Comparison of ENCODE assay signal across 16 mouse cellular contexts in genomic region chr5:101772621-101773020, GRCm38 (mm10). TPM values are rescaled to one million over a fixed set of nuclear protein-coding genes. Genes with fewer than 3 reads are reported as not detected.
DNase-seq lines count a peak whose midpoint lies in the region; ATAC-seq and TF ChIP-seq lines count a peak whose summit lies in the region.
"Had no signal": no experiment of that assay in that cellular context is flagged by ENCODE, and none has a peak within 500 bp of the region (broad histone marks: within the 10 kb centered on the region; RNA-seq: fewer than 3 reads in every experiment).

No protein-coding gene starts in this region.

- no peaks in the 10 kb centered on the region for H3K36me3 ChIP-seq in intestine, embryonic 14.5 days (ENCODE audit: control insufficient read depth, insufficient read depth, low read length)
- no peaks in the 10 kb centered on the region for H3K36me3 ChIP-seq in intestine, embryonic 15.5 days
- no peaks in the 10 kb centered on the region for H3K36me3 ChIP-seq in lung, embryonic 14.5 days (ENCODE audit: insufficient read depth)
- no peaks in the 10 kb centered on the region for H3K36me3 ChIP-seq in lung, postnatal 0 days (ENCODE audit: insufficient read depth, low read length)
- no peaks in the 10 kb centered on the region for H3K36me3 ChIP-seq in embryonic facial prominence, embryonic 10.5 days (replicated peaks)
- H3K36me3 ChIP-seq: liver, embryonic 12.5 days; lung, embryonic 15.5 days; midbrain, embryonic 15.5 days; neural tube, embryonic 15.5 days; stomach, embryonic 15.5 days had no signal

- ATAC-seq in intestine, embryonic 14.5 days (replicated peaks; ENCODE audit: low FRiP score, low TSS enrichment, low read depth), result no peak
- ATAC-seq in intestine, embryonic 15.5 days, result no peak
- ATAC-seq in lung, embryonic 14.5 days (ENCODE audit: insufficient read depth), result no peak
- ATAC-seq in lung, postnatal 0 days, result no peak
- ATAC-seq: forebrain, embryonic 13.5 days; liver, embryonic 12.5 days; midbrain, embryonic 15.5 days had no signal

- H3K9me3 ChIP-seq in intestine, embryonic 14.5 days (ENCODE audit: control insufficient read depth, low read length), result no peaks in the 10 kb centered on the region
- no peaks in the 10 kb centered on the region for H3K9me3 ChIP-seq in intestine, embryonic 15.5 days
- H3K9me3 ChIP-seq in lung, embryonic 14.5 days (ENCODE audit: low read depth, low read length), result no peaks in the 10 kb centered on the region
- no peaks in the 10 kb centered on the region for H3K9me3 ChIP-seq in lung, postnatal 0 days (ENCODE audit: low read length)
- H3K9me3 ChIP-seq in embryonic facial prominence, embryonic 10.5 days, result no peaks in the 10 kb centered on the region
- H3K9me3 ChIP-seq: forebrain, embryonic 13.5 days; liver, embryonic 12.5 days; lung, embryonic 15.5 days; midbrain, embryonic 15.5 days; neural tube, embryonic 15.5 days; stomach, embryonic 15.5 days had no signal

- peaks cover 2% of the 10 kb centered on the region for H3K27me3 ChIP-seq in intestine, embryonic 14.5 days (replicated peaks; ENCODE audit: control insufficient read depth, insufficient read depth, low read length)
- H3K27me3 ChIP-seq in intestine, embryonic 15.5 days (replicated peaks), result 0 out of 2 replicates have a peak, but pooled peaks cover under 1% of the 10 kb centered on the region
- H3K27me3 ChIP-seq in lung, embryonic 14.5 days (ENCODE audit: insufficient read depth, low read length), result peaks cover 12% of the 10 kb centered on the region; the same call in 1 of the 2 replicates
- no peaks in the 10 kb centered on the region for H3K27me3 ChIP-seq in lung, postnatal 0 days (replicated peaks; ENCODE audit: insufficient read depth, low read length)
- peaks cover 34% of the 10 kb centered on the region for H3K27me3 ChIP-seq in embryonic facial prominence, embryonic 10.5 days (replicated peaks; ENCODE audit: low read depth, poor library complexity, severe bottlenecking)

- H3K4me3 ChIP-seq in intestine, embryonic 14.5 days (ENCODE audit: low read depth, low read length), result no peak overlapping the region
- no peak overlapping the region for H3K4me3 ChIP-seq in intestine, embryonic 15.5 days (replicated peaks)
- no peak overlapping the region for H3K4me3 ChIP-seq in lung, embryonic 14.5 days (ENCODE audit: low read depth, low read length)
- no peak overlapping the region for H3K4me3 ChIP-seq in lung, postnatal 0 days (ENCODE audit: low read depth, low read length)
- H3K4me3 ChIP-seq in embryonic facial prominence, embryonic 10.5 days, result no peak overlapping the region
- H3K4me3 ChIP-seq: forebrain, embryonic 13.5 days; liver, embryonic 12.5 days; lung, embryonic 15.5 days; midbrain, embryonic 15.5 days; myocyte; neural tube, embryonic 15.5 days; stomach, embryonic 15.5 days had no signal

- no peaks in the 10 kb centered on the region for H3K4me1 ChIP-seq in intestine, embryonic 14.5 days (replicated peaks; ENCODE audit: control insufficient read depth, insufficient read depth, low read length)
- no peaks in the 10 kb centered on the region for H3K4me1 ChIP-seq in intestine, embryonic 15.5 days (replicated peaks)
- H3K4me1 ChIP-seq in lung, embryonic 14.5 days (ENCODE audit: insufficient read depth), result no peaks in the 10 kb centered on the region
- no peaks in the 10 kb centered on the region for H3K4me1 ChIP-seq in lung, postnatal 0 days (ENCODE audit: insufficient read depth, low read depth, low read length)
- H3K4me1 ChIP-seq in embryonic facial prominence, embryonic 10.5 days, result peaks cover 2% of the 10 kb centered on the region; the same call in 1 of the 2 replicates
- H3K4me1 ChIP-seq: forebrain, embryonic 13.5 days; liver, embryonic 12.5 days; lung, embryonic 15.5 days; midbrain, embryonic 15.5 days; neural tube, embryonic 15.5 days; stomach, embryonic 15.5 days had no signal

- H3K4me2 ChIP-seq in intestine, embryonic 14.5 days (ENCODE audit: low read length), result no peak overlapping the region
- H3K4me2 ChIP-seq in intestine, embryonic 15.5 days (replicated peaks), result no peak overlapping the region
- no peak overlapping the region for H3K4me2 ChIP-seq in lung, embryonic 14.5 days
- no peak overlapping the region for H3K4me2 ChIP-seq in lung, postnatal 0 days (replicated peaks; ENCODE audit: low read depth, low read length)
- H3K4me2 ChIP-seq: forebrain, embryonic 13.5 days; liver, embryonic 12.5 days; lung, embryonic 15.5 days; midbrain, embryonic 15.5 days; neural tube, embryonic 15.5 days; stomach, embryonic 15.5 days had no signal

- H3K9ac ChIP-seq in intestine, embryonic 14.5 days (ENCODE audit: low read length), result no peak overlapping the region
- H3K9ac ChIP-seq in intestine, embryonic 15.5 days, result no peak overlapping the region
- H3K9ac ChIP-seq in lung, embryonic 14.5 days, result no peak overlapping the region
- H3K9ac ChIP-seq in lung, postnatal 0 days (replicated peaks; ENCODE audit: low read depth), result no peak overlapping the region
- H3K9ac ChIP-seq: forebrain, embryonic 13.5 days; liver, embryonic 12.5 days; lung, embryonic 15.5 days; midbrain, embryonic 15.5 days; neural tube, embryonic 15.5 days; stomach, embryonic 15.5 days had no signal

- no peak for TF ChIP-seq EP300 in lung, postnatal 0 days (IDR thresholded peaks at IDR 0.05)

- TF ChIP-seq CTCF in lung, embryonic 14.5 days (IDR thresholded peaks at IDR 0.05; ENCODE audit: low read depth), result no peak
- no peak for TF ChIP-seq CTCF in lung, postnatal 0 days (IDR thresholded peaks at IDR 0.05)

- peak; percentile 47 for DNase-seq in intestine, embryonic 14.5 days (ENCODE audit: low spot score)
- peak; percentile 54 for DNase-seq in lung, embryonic 14.5 days
- no peak for DNase-seq in lung, postnatal 0 days (ENCODE audit: low spot score)
- DNase-seq in adipocyte (ENCODE audit: low spot score) (peak; percentile 7), liver (no peak)
- peak; percentile 2 for DNase-seq in embryonic facial prominence, embryonic 10.5 days (ENCODE audit: low spot score)
- DNase-seq: cerebellum, adult 8-10 months; gastrocnemius, postnatal 25 days had no signal

- WGBS in intestine, embryonic 14.5 days, result 75% methylated on average over 9 of the region's 9 CpGs
- 73% methylated on average over 9 of the region's 9 CpGs for WGBS in intestine, embryonic 15.5 days
- WGBS in lung, embryonic 14.5 days, result 71% methylated on average over 9 of the region's 9 CpGs
- WGBS in lung, postnatal 0 days, result 63% methylated on average over 9 of the region's 9 CpGs
- WGBS in embryonic facial prominence, embryonic 10.5 days, result 92% methylated on average over 9 of the region's 9 CpGs

- H3K27ac ChIP-seq in intestine, embryonic 14.5 days (ENCODE audit: low read depth), result no peak overlapping the region
- H3K27ac ChIP-seq in intestine, embryonic 15.5 days, result no peak overlapping the region
- H3K27ac ChIP-seq in lung, embryonic 14.5 days (ENCODE audit: low read depth), result no peak overlapping the region
- H3K27ac ChIP-seq in lung, postnatal 0 days (ENCODE audit: low read length), result no peak overlapping the region
- H3K27ac ChIP-seq in embryonic facial prominence, embryonic 10.5 days (replicated peaks), result no peak overlapping the region
- H3K27ac ChIP-seq: forebrain, embryonic 13.5 days; liver, embryonic 12.5 days; lung, embryonic 15.5 days; midbrain, embryonic 15.5 days; neural tube, embryonic 15.5 days; stomach, embryonic 15.5 days had no signal

RNA-seq across cellular contexts. Expression of gene Cds1, which starts 7.7 kb away (rescaled TPM):
- polyA plus RNA-seq in intestine, embryonic 14.5 days (2014; fragmentation: Nextera tagmentation; extraction: Ambion mirVana), result 4.7 and 6.1 TPM in 2 replicates
- 15.9 and 19.2 TPM in 2 replicates for polyA plus RNA-seq in intestine, embryonic 15.5 days (2015; fragmentation: Nextera tagmentation; extraction: Ambion mirVana)
- 2.2 and 2.3 TPM in 2 replicates for polyA plus RNA-seq in lung, embryonic 14.5 days (2014; fragmentation: Nextera tagmentation; extraction: Ambion mirVana)
- 24.0 and 32.4 TPM in 2 replicates for polyA plus RNA-seq in lung, postnatal 0 days (2015; fragmentation: Nextera tagmentation; extraction: Ambion mirVana)
- 0.74 and 0.78 TPM in 2 replicates for polyA plus RNA-seq in embryonic facial prominence, embryonic 10.5 days (2016; fragmentation: Nextera tagmentation; extraction: Ambion mirVana)
- polyA plus RNA-seq: myocyte had no signal

Comparison
In these comparisons a context has a peak if more than half of its experiments do, and no peak if none do; other contexts are left out.
1. DNase-seq: peak in intestine, embryonic 14.5 days (single experiment), lung, embryonic 14.5 days (single experiment), adipocyte (single experiment) and embryonic facial prominence, embryonic 10.5 days (single experiment); none in lung, postnatal 0 days (single experiment) and liver (single experiment).